Mouse (Mus musculus) bone marrow, adult 2 months (tissue): Measurements from ENCODE around the gene Camta1.

Source experiments
- CTCF ChIP-seq: fragments of 200-500 bp; IDR thresholded peaks from 2 replicates; pipeline ENCODE4 v1.5.1; 2011; ENCODE audit warnings: low read length, control low read depth; ENCODE audit not compliant: control insufficient read depth, insufficient read depth
- POLR2A ChIP-seq: fragments of 200-500 bp; IDR thresholded peaks from 2 replicates; pipeline ENCODE4 v1.6.1; 2011; ENCODE audit warnings: low read depth, mild to moderate bottlenecking, control low read depth, low read length, borderline replicate concordance; ENCODE audit not compliant: control insufficient read depth

DNA sequence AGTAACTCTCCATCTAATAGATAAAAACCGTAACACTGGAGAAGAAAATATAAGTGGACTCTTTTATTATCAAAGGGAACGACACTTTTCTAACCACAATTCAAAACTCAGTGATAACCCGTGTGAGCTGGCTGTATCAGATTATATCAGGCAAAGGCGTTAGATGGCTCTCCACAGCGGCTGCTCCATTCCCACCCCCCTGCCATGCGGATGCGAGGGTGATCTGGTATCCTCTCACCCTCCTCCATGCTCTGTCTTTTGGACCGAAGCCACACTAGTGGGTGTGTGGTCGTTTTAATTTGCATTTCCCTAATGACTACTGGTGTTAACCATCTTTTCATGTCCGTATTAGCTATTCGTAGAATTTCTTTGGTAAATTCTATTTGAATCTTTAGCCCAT lies 403.0 kb downstream of the Camta1 start:
- TF ChIP-seq POLR2A: no peak
- no peak for TF ChIP-seq CTCF
